Mouse (Mus musculus) hindbrain, embryonic 15.5 days (tissue): Measurements from ENCODE around the gene Gm10354. TPM values are rescaled to one million over a fixed set of nuclear protein-coding genes. Genes with fewer than 3 reads are reported as not detected.
"Not testable (repeated sequence)": the region's sequence is repeated elsewhere in the genome, so short reads cannot be mapped to it uniquely, and the experiment has no call there.

Source experiments
- ATAC-seq: fragments of 200-750 bp; cut with Nextera tagmentation; 2 replicates; pipeline ENCODE4 v1.8.0; 2017; ENCODE audit warnings: low read depth, moderate number of reproducible peaks, moderate TSS enrichment; ENCODE audit not compliant: low FRiP score
- H3K27ac ChIP-seq: fragments of 300-500 bp; sonication (generic); replicated peaks from 2 replicates; pipeline ENCODE4 v1.5.1; 2015; ENCODE audit warnings: mild to moderate bottlenecking, inconsistent platforms
- H3K27me3 ChIP-seq: fragments of 300-500 bp; sonication (generic); 2 replicates; pipeline ENCODE4 v1.6.1; 2015; ENCODE audit warnings: control low read depth, inconsistent platforms
- H3K36me3 ChIP-seq: fragments of 300-500 bp; sonication (generic); 2 replicates; pipeline ENCODE4 v1.6.1; 2015; ENCODE audit warnings: control low read depth, inconsistent platforms
- H3K4me1 ChIP-seq: fragments of 300-500 bp; sonication (generic); replicated peaks from 2 replicates; pipeline ENCODE4 v1.6.1; 2015; ENCODE audit warnings: control low read depth, inconsistent platforms
- H3K4me2 ChIP-seq: fragments of 300-500 bp; sonication (generic); 2 replicates; pipeline ENCODE4 v1.6.1; 2015; ENCODE audit warnings: moderate library complexity, mild to moderate bottlenecking, inconsistent platforms
- H3K4me3 ChIP-seq: fragments of 300-500 bp; sonication (generic); 2 replicates; pipeline ENCODE4 v1.5.1; 2015; ENCODE audit warnings: mild to moderate bottlenecking, inconsistent platforms
- H3K9ac ChIP-seq: fragments of 300-500 bp; sonication (generic); 2 replicates; pipeline ENCODE4 v1.6.1; 2015; ENCODE audit warnings: inconsistent platforms
- H3K9me3 ChIP-seq: fragments of 300-500 bp; sonication (generic); 2 replicates; pipeline ENCODE4 v1.6.1; 2016; ENCODE audit warnings: control low read depth, inconsistent platforms
- WGBS: fragments of 180-500 bp; shearing (Covaris S2); methylation state at CpG from one replicate; pipeline ENCODE4 v1.1.7; 2015; 5-methylcytosine and 5-hydroxymethylcytosine counted together
- polyA plus RNA-seq: library from polyadenylated mRNA; unstranded; fragments of >200 nt; fragmentation: Nextera tagmentation; extraction: Ambion mirVana; gene quantifications from 2 replicates; pipeline ENCODE4 v1.2.1, GENCODE M21; 2015

Gm10354 gene
- polyA plus RNA-seq, result not detected in 2 replicates

GRCm38 (mm10) chr5:14978835-14979234 lies at the start of gene Gm10354:
TSS of gene Gm10354 (minus strand) at chr5:14978935.
- not testable (repeated sequence) for H3K4me3 ChIP-seq, H3K36me3 ChIP-seq, H3K27ac ChIP-seq, H3K4me1 ChIP-seq, ATAC-seq, H3K9ac ChIP-seq, H3K4me2 ChIP-seq, H3K27me3 ChIP-seq
- 0 out of 2 replicates have a peak, but pooled peaks cover 22% of the 10 kb centered on the region for H3K9me3 ChIP-seq
- 36% methylated on average over 1 of the region's 1 CpGs for WGBS

DNA sequence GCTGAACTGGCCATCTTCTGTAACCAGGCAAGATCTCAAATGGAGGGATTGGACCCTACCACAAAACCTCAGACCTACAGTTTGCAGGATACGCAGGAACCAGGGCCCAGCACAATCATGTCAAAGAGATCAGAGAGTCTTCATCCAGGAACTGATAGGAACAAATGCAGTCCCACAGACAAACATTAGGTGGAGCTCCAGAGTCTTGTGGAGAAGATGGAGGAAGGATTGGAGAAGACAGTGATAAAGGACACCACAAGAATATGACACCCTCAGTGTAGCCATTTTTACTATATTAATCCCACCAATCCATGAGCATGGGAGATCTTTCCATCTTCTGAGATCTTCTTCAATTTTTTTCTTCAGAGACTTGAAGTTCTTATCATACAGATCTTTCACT lies 45.6 kb upstream of the Gm10354 start:
- not testable (repeated sequence) for ATAC-seq

DNA sequence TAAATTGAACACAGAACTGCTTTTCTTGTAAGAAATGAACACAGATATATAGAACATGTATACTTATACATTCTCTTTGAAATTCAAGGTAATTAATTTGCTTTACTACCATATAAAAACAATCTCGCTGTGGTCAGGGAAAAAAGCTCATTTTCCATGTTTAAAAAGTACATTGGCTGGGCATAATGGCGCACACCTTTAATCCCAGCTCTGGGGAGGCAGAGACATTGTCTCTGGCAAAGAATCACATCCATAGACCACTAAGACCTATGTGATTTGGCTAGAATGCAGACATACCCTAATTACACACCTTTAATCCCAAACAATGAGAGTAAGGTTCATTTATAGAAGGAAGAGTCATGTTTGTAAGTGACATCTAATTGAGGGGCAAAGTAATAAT lies 41.3 kb upstream of the Gm10354 start:
- not testable (repeated sequence) for H3K4me3 ChIP-seq, H3K36me3 ChIP-seq, H3K27ac ChIP-seq, H3K4me1 ChIP-seq, H3K4me2 ChIP-seq, H3K27me3 ChIP-seq, H3K9ac ChIP-seq
- WGBS, result 76% methylated on average over 2 of the region's 2 CpGs
- H3K9me3 ChIP-seq, result peaks cover 32% of the 10 kb centered on the region
- peak; percentile 56; the same call in 1 of the 2 replicates for ATAC-seq

More for the DNA sequence above, 45.6 kb upstream of the Gm10354 start:
- not testable (repeated sequence) for H3K4me1 ChIP-seq, H3K27ac ChIP-seq, H3K36me3 ChIP-seq, H3K9ac ChIP-seq, H3K27me3 ChIP-seq, H3K4me3 ChIP-seq, H3K4me2 ChIP-seq
- WGBS, result 84% methylated on average over 1 of the region's 1 CpGs
- peaks cover 35% of the 10 kb centered on the region for H3K9me3 ChIP-seq

- H3K4me2 ChIP-seq, ATAC-seq, H3K27ac ChIP-seq, H3K4me1 ChIP-seq, H3K9ac ChIP-seq, H3K27me3 ChIP-seq, H3K36me3 ChIP-seq, H3K4me3 ChIP-seq: not testable (repeated sequence)
- peaks cover 24% of the 10 kb centered on the region for H3K9me3 ChIP-seq
- WGBS, result 85% methylated on average over 11 of the region's 11 CpGs
These were observed 32.2 kb upstream of the Gm10354 start for GRCm38 (mm10) chr5:15010639-15011582.

DNA sequence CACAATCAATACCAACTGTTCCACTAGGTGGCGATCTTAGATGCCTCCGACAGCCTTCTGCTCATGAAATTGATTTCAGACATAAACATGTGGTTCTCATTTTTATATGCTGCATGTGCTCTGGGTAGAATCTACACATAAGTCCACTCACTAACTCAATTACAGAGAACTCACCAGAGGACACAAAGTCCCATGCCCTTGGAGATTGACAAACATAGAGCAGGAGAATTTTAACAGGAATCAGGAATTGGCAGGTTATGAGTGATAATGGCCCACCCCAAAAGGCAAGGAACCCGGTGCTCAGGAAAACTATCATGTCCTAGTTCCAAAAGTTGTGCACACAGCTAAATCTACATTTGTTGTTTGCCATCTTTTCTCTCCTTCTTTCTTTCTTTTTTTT lies 28.2 kb upstream of the Gm10354 start:
- not testable (repeated sequence) for H3K36me3 ChIP-seq, H3K27ac ChIP-seq, H3K4me3 ChIP-seq, H3K4me1 ChIP-seq, H3K4me2 ChIP-seq, H3K27me3 ChIP-seq, H3K9ac ChIP-seq, ATAC-seq
- peaks cover 33% of the 10 kb centered on the region for H3K9me3 ChIP-seq
- 60% methylated on average over 3 of the region's 3 CpGs for WGBS

GRCm38 (mm10) chr5:15006288-15006687 lies 27.6 kb upstream of the Gm10354 start:
- H3K27ac ChIP-seq, H3K9ac ChIP-seq, H3K4me3 ChIP-seq, ATAC-seq, H3K4me2 ChIP-seq, H3K4me1 ChIP-seq, H3K36me3 ChIP-seq, H3K27me3 ChIP-seq: not testable (repeated sequence)
- peaks cover 33% of the 10 kb centered on the region for H3K9me3 ChIP-seq
- 68% methylated on average over 3 of the region's 3 CpGs for WGBS

- H3K9me3 ChIP-seq, result peaks cover 28% of the 10 kb centered on the region
- H3K27ac ChIP-seq, H3K9ac ChIP-seq, H3K4me3 ChIP-seq, H3K4me2 ChIP-seq, H3K36me3 ChIP-seq, H3K4me1 ChIP-seq, H3K27me3 ChIP-seq: not testable (repeated sequence)
- WGBS, result 64% methylated on average over 3 of the region's 4 CpGs
- ATAC-seq, result peak; percentile 29; the same call in 1 of the 2 replicates
These were observed 26.8 kb upstream of the Gm10354 start for GRCm38 (mm10) chr5:15005584-15005983.

DNA sequence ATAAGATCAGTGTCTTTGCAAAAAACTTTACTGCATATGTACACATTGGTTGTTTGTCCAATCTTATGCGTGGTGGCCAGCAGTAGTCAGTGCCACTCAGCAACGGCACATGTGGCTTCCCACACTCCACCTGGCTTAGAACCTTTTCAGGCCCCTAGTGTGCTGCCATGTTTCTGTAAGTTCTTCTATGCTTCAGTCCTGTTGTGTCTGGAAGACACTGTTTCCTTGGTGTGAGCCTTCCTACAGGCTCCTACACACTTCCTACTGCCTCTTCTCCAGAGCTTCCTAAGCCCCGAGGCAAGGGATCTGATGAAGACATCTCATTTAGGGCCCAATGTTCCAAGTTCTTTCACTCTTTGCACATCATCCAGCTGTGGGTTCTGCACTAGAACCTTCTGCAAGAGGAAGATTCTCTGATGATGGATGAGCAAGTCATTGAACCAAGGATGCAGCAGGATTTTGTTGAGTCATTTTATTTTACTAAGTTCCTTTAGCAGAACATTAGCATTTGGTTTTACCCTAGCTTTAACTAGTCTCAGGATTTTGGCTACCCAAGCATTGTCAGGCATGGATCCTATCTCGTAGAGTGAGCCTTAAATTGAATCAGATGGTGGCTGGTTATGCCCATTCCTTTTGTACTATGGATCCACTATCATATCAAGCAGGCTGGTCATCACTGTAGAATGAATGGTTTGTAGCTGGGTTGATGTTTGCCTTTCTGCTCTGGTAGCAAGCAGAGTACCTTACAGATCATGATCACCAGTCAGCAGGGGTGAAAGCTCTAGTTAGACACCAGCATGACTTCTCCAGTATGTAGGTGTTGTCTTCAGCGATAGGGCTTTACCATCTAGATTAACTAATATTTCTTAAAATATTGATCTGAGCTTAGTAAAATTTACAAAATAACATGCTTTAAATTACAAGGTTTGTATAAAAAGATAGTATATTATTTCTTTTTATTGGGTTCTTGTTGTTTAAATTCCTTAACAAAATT lies 26.1 kb upstream of the Gm10354 start:
- WGBS, result 78% methylated on average over 5 of the region's 5 CpGs
- not testable (repeated sequence) for H3K9ac ChIP-seq, H3K36me3 ChIP-seq, H3K27ac ChIP-seq, H3K4me3 ChIP-seq, H3K27me3 ChIP-seq, H3K4me2 ChIP-seq, H3K4me1 ChIP-seq
- H3K9me3 ChIP-seq, result peaks cover 30% of the 10 kb centered on the region
- ATAC-seq, result peak; percentile 92

DNA sequence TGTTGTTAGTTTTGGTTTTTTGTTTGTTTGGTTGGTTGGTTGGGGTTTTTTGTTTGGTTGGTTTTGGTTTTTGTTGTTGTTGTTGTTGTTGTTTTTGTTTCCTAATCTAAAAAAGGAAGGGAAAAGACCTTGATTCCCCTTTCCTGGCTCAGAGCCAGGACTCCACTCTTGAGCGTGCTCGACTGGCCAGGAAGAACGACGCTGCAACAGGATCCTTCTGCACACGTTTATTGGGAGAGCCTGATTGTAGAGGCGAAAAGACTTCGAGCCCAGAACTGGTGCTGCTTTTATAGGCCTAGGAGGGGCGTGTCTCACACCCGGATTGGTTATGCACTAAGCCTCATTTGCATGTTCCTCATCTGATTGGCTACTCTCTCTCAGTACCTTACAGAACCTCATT lies 19.3 kb upstream of the Gm10354 start:
- not testable (repeated sequence) for ATAC-seq, H3K4me2 ChIP-seq, H3K9ac ChIP-seq, H3K4me3 ChIP-seq, H3K36me3 ChIP-seq, H3K27ac ChIP-seq, H3K27me3 ChIP-seq, H3K4me1 ChIP-seq
- WGBS, result 80% methylated on average over 9 of the region's 9 CpGs
- peaks cover 31% of the 10 kb centered on the region for H3K9me3 ChIP-seq

DNA sequence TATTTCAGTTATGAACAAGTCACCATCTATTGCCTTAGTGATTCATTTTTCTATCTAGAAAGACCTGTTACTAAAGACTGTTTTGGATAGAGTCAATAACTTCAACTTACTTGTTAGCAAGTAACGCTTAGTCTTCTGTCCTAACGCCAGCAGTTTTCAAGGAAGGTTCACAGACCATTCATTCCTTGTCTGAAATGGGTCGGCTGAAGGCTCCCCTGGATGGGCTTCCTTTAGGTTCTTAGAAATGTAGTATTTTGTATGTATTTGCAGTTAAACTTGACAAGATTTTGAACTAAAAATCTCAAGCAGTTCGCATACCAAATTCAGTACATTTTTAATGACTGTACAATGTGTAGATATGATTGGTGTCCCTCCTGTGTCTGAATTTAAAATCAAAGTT lies 18.8 kb upstream of the Gm10354 start:
- 85% methylated on average over 4 of the region's 4 CpGs for WGBS
- peaks cover 30% of the 10 kb centered on the region for H3K9me3 ChIP-seq
- H3K27ac ChIP-seq, ATAC-seq, H3K4me1 ChIP-seq, H3K36me3 ChIP-seq, H3K27me3 ChIP-seq, H3K4me2 ChIP-seq, H3K9ac ChIP-seq, H3K4me3 ChIP-seq: not testable (repeated sequence)

DNA sequence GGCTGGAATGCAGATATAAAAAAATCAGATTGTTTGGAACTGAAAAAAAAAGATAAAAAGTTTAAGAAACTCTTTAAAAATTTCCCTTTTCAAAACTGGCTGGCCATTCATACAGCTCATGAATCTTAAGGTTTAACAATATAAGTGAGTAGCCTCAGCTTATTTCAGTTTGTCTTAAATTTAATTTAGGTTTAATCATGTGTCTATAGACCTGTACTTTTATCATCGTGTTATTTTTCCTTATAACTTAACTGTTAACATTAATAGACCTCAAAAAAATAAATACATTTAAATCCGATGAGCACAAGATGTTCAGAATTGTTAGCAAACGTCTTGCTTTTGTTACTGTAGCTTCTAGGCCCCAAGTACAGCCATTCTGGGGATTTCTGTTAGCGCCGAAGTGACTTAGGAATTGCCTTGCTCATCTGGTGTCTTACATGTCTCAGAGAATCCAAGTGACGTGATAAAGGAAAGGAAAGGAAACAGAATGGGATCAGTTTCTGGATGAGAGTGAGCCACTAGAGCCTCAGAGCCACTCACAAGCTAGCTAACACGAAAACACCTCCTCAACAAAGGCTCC lies 18.0 kb upstream of the Gm10354 start:
- H3K27ac ChIP-seq, H3K4me3 ChIP-seq, H3K27me3 ChIP-seq, ATAC-seq, H3K4me1 ChIP-seq, H3K36me3 ChIP-seq, H3K9ac ChIP-seq, H3K4me2 ChIP-seq: not testable (repeated sequence)
- H3K9me3 ChIP-seq, result peaks cover 26% of the 10 kb centered on the region
- 73% methylated on average over 7 of the region's 7 CpGs for WGBS
